Mouse (Mus musculus): ENCODE measurements around the gene Ngb. TPM values are rescaled to one million over a fixed set of nuclear protein-coding genes. Genes with fewer than 3 reads are reported as not detected.

The Ngb gene
- polyA plus RNA-seq, 1 experiment, result 0.55 TPM

DNA sequence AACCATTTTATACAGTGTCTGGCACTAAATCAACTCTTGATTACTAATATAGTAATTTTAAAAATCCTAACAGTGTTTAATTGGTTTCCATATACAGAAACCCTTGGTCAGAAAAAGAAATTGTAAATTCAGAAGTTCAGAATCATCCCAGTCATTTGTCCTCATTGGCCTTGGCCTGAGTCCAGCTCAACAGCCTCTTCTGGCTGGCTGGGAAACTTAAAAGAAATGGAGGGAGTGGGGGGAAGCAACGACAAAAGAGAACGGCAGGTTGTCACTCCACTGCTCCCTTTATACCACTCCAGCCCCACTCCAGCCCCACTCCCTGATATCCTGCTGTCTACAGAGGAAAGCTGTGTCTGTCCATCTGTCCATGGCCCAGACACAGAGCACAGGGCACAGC, 28.8 kb upstream of the Ngb start:
- WGBS, result 90% methylated on average over 2 of the region's 2 CpGs
- no peaks in the 10 kb centered on the region for H3K36me3 ChIP-seq (ENCODE audit: control insufficient read depth, insufficient read depth, low read length)
- TF ChIP-seq POLR2A (IDR thresholded peaks at IDR 0.05; ENCODE audit: control insufficient read depth, extremely low read depth, insufficient read depth, low read length, poor library complexity) (no peak), CTCF (IDR thresholded peaks at IDR 0.05; ENCODE audit: borderline replicate concordance, control insufficient read depth, extremely low read depth, insufficient read depth, low read length, poor library complexity) (no peak)
- no peak for DNase-seq
- no peak overlapping the region for H3K4me3 ChIP-seq (ENCODE audit: control insufficient read depth, insufficient read depth, low read length)
- no peaks in the 10 kb centered on the region for H3K27me3 ChIP-seq (ENCODE audit: control insufficient read depth, insufficient read depth, low read length)
- no peak overlapping the region for H3K27ac ChIP-seq (ENCODE audit: control insufficient read depth, insufficient read depth, low read length)
- H3K4me1 ChIP-seq (replicated peaks; ENCODE audit: control insufficient read depth, insufficient read depth, low read length), result no peaks in the 10 kb centered on the region

DNA sequence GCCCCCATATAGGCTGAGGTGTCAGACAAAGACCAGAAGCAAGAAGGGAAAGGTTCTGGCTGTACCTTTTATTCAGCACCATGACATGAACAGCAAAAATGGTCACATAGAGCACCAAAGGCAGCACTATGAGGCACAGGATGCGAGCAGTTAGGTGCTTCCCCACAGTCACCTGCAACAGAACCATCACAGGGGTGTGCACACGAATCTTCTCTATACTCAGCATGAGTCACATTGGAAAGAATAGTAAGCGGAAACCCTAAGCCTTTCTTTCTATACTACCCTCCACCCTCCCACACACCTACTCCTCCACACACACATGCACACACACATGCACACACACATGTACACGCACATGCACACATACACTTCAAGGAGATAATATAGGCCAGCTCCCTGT, 27.9 kb upstream of the Ngb start:
- no peaks in the 10 kb centered on the region for H3K27me3 ChIP-seq (ENCODE audit: control insufficient read depth, insufficient read depth, low read length)
- H3K36me3 ChIP-seq (ENCODE audit: control insufficient read depth, insufficient read depth, low read length), result no peaks in the 10 kb centered on the region
- no peaks in the 10 kb centered on the region for H3K4me1 ChIP-seq (replicated peaks; ENCODE audit: control insufficient read depth, insufficient read depth, low read length)
- H3K4me3 ChIP-seq (ENCODE audit: control insufficient read depth, insufficient read depth, low read length), result no peak overlapping the region
- no peak for DNase-seq
- 89% methylated on average over 4 of the region's 4 CpGs for WGBS
- H3K27ac ChIP-seq (ENCODE audit: control insufficient read depth, insufficient read depth, low read length), result no peak overlapping the region
- no peak for TF ChIP-seq CTCF (IDR thresholded peaks at IDR 0.05; ENCODE audit: borderline replicate concordance, control insufficient read depth, extremely low read depth, insufficient read depth, low read length, poor library complexity)
- no peak for TF ChIP-seq POLR2A (IDR thresholded peaks at IDR 0.05; ENCODE audit: control insufficient read depth, extremely low read depth, insufficient read depth, low read length, poor library complexity)

DNA sequence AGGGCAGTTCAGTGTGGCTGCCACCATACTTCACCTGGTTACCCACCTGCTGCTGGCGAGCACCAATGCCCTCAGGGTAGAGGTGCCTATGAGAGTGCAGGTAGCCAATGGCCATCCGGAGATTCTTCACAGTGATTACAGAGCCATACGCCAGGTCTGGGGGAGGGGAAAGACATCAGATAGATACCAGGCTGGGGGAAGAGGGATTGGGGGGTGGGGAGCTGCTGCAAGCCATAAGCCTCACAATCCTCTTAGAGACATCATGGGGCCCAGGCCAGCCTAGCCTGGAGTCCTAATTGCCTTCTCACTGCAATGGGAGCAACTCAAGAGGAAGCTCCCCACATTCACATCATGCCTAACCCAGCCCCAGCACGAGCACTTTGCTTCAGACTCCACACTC, 24.9 kb upstream of the Ngb start:
- H3K4me1 ChIP-seq (replicated peaks; ENCODE audit: control insufficient read depth, insufficient read depth, low read length), result no peaks in the 10 kb centered on the region
- H3K36me3 ChIP-seq (ENCODE audit: control insufficient read depth, insufficient read depth, low read length), result no peaks in the 10 kb centered on the region
- WGBS, result 96% methylated on average over 4 of the region's 4 CpGs
- H3K4me3 ChIP-seq (ENCODE audit: control insufficient read depth, insufficient read depth, low read length), result no peak overlapping the region
- H3K27me3 ChIP-seq (ENCODE audit: control insufficient read depth, insufficient read depth, low read length), result no peaks in the 10 kb centered on the region
- no peak for DNase-seq
- TF ChIP-seq POLR2A (IDR thresholded peaks at IDR 0.05; ENCODE audit: control insufficient read depth, extremely low read depth, insufficient read depth, low read length, poor library complexity), result no peak
- no peak for TF ChIP-seq CTCF (IDR thresholded peaks at IDR 0.05; ENCODE audit: borderline replicate concordance, control insufficient read depth, extremely low read depth, insufficient read depth, low read length, poor library complexity)
- no peak overlapping the region for H3K27ac ChIP-seq (ENCODE audit: control insufficient read depth, insufficient read depth, low read length)

DNA sequence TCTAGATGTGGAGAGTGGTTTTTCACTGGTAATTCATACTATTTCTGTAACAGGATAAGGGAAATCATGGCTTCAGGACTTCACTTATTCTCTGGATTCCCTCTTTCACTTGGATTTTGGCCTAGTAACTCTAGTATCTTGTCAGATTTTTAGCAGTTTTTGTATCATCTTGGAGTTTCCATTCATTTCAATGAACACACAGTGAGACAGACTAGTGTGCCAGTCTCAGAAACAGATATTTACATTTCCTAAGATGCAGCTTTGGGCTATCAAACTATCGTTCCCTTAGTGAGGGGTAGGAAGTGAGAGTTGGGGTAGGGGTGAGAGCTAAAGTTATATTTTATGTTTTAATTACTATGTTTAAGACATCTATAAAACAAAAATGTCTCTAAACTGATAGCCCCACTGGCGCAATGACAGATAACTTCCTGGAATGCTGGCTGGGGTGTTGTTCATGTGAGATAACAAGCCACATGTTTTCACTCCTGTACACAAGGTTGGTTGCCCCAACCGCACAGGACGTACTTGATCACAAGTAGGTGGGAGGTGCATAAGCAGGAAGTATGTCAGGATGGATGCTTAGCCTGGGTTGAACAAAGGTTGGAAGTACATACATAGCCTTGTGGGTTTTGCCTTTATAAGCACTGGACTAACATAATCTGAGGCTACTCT, 19.7 kb upstream of the Ngb start:
- no peaks in the 10 kb centered on the region for H3K27me3 ChIP-seq (ENCODE audit: control insufficient read depth, insufficient read depth, low read length)
- H3K4me3 ChIP-seq (ENCODE audit: control insufficient read depth, insufficient read depth, low read length), result no peak overlapping the region
- no peaks in the 10 kb centered on the region for H3K4me1 ChIP-seq (replicated peaks; ENCODE audit: control insufficient read depth, insufficient read depth, low read length)
- H3K36me3 ChIP-seq (ENCODE audit: control insufficient read depth, insufficient read depth, low read length), result no peaks in the 10 kb centered on the region
- no peak overlapping the region for H3K27ac ChIP-seq (ENCODE audit: control insufficient read depth, insufficient read depth, low read length)
- WGBS, result 97% methylated on average over 4 of the region's 4 CpGs
- TF ChIP-seq CTCF (IDR thresholded peaks at IDR 0.05; ENCODE audit: borderline replicate concordance, control insufficient read depth, extremely low read depth, insufficient read depth, low read length, poor library complexity) (no peak), POLR2A (IDR thresholded peaks at IDR 0.05; ENCODE audit: control insufficient read depth, extremely low read depth, insufficient read depth, low read length, poor library complexity) (no peak)
- DNase-seq, result no peak

DNA sequence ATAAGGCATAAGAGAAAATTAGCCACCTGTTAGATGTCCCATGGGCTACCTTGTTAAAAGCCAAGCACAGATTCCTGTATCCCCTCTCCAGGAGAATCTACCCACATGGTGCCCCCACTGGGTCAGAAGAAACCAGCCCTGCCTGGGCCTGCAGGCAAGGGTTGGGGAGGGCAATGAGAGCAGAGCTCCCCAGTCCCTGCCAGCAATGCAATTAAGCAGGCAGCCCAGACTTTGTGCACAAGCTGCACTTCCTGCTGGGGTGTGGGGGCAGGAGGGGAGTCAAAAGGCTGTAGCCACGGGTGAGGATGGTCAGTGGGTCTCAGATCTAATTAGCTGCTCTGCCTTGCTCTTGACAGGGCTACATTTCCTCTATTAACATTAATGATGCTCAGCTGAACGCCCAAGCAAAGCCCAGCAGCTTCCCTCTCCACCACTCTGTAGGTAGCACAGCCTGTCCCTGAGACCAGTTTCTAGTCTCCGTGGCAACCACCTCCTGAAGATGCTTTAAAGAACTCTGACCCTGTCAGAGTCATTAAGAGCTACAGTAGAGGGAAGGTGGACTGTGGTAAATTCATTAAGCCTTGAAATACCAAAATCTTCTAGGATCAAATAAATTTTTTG, 5.1 kb upstream of the Ngb start:
- TF ChIP-seq CTCF (IDR thresholded peaks at IDR 0.05; ENCODE audit: borderline replicate concordance, control insufficient read depth, extremely low read depth, insufficient read depth, low read length, poor library complexity) (no peak), POLR2A (IDR thresholded peaks at IDR 0.05; ENCODE audit: control insufficient read depth, extremely low read depth, insufficient read depth, low read length, poor library complexity) (no peak)
- WGBS, result 77% methylated on average over 3 of the region's 3 CpGs

DNA sequence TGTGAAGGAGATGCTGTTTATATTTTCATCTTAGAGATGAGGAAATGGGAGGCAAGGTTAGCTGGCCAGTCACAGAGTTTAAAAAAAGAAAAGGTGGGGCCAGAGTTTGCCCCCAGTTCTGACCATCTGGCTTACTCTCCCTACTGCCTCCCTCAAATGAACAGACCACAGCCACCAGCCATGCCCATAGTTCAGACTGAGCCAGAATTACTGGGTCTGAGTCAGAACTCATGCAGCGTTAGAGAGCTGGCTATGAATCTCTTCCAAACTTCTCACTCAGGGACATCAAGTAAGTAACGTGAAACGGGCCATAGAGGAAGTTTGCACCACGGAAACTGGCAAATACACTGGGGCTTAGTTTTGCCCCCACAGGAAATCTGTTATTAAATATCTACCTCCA, 2.5 kb upstream of the Ngb start:
- no peak for TF ChIP-seq POLR2A (IDR thresholded peaks at IDR 0.05; ENCODE audit: control insufficient read depth, extremely low read depth, insufficient read depth, low read length, poor library complexity)
- no peak for TF ChIP-seq CTCF (IDR thresholded peaks at IDR 0.05; ENCODE audit: borderline replicate concordance, control insufficient read depth, extremely low read depth, insufficient read depth, low read length, poor library complexity)
- H3K27me3 ChIP-seq (ENCODE audit: control insufficient read depth, insufficient read depth, low read length), result no peaks in the 10 kb centered on the region; the same call in 1 of the 2 replicates
- no peak overlapping the region for H3K4me3 ChIP-seq (ENCODE audit: control insufficient read depth, insufficient read depth, low read length)
- H3K36me3 ChIP-seq (ENCODE audit: control insufficient read depth, insufficient read depth, low read length), result no peaks in the 10 kb centered on the region
- DNase-seq, result no peak
- WGBS, result 31% methylated on average over 4 of the region's 4 CpGs
- no peak overlapping the region for H3K27ac ChIP-seq (ENCODE audit: control insufficient read depth, insufficient read depth, low read length)
- no peaks in the 10 kb centered on the region for H3K4me1 ChIP-seq (replicated peaks; ENCODE audit: control insufficient read depth, insufficient read depth, low read length)

More for the DNA sequence above, 5.1 kb upstream of the Ngb start:
- DNase-seq, result no peak
- no peaks in the 10 kb centered on the region for H3K27me3 ChIP-seq (ENCODE audit: control insufficient read depth, insufficient read depth, low read length)
- no peaks in the 10 kb centered on the region for H3K36me3 ChIP-seq (ENCODE audit: control insufficient read depth, insufficient read depth, low read length)
- no peak overlapping the region for H3K27ac ChIP-seq (ENCODE audit: control insufficient read depth, insufficient read depth, low read length)
- no peaks in the 10 kb centered on the region for H3K4me1 ChIP-seq (replicated peaks; ENCODE audit: control insufficient read depth, insufficient read depth, low read length)
- no peak overlapping the region for H3K4me3 ChIP-seq (ENCODE audit: control insufficient read depth, insufficient read depth, low read length)
